Comparison of ENCODE assay signal across 11 mouse cellular contexts in genomic region chr16:90921471-90922159, GRCm38 (mm10). TPM values are rescaled to one million over a fixed set of nuclear protein-coding genes. Genes with fewer than 3 reads are reported as not detected.
DNase-seq lines count a peak whose midpoint lies in the region; ATAC-seq and TF ChIP-seq lines count a peak whose summit lies in the region.
"Had no signal": no experiment of that assay in that cellular context is flagged by ENCODE, and none has a peak within 500 bp of the region (broad histone marks: within the 10 kb centered on the region; RNA-seq: fewer than 3 reads in every experiment).

No protein-coding gene starts in this region.

- no peaks in the 10 kb centered on the region for H3K9me3 ChIP-seq in forebrain, postnatal 0 days (ENCODE audit: low read length)
- H3K9me3 ChIP-seq in hindbrain, embryonic 13.5 days, result no peaks in the 10 kb centered on the region
- H3K9me3 ChIP-seq: embryonic facial prominence, embryonic 13.5 days had no signal

- no peaks in the 10 kb centered on the region for H3K27me3 ChIP-seq in forebrain, postnatal 0 days (ENCODE audit: insufficient read depth, low read length)
- H3K27me3 ChIP-seq in hindbrain, embryonic 13.5 days, result no peaks in the 10 kb centered on the region
- H3K27me3 ChIP-seq: embryonic facial prominence, embryonic 13.5 days had no signal

- H3K4me1 ChIP-seq in forebrain, postnatal 0 days (ENCODE audit: insufficient read depth), result no peaks in the 10 kb centered on the region
- no peaks in the 10 kb centered on the region; the same call in 1 of the 2 replicates for H3K4me1 ChIP-seq in hindbrain, embryonic 13.5 days (replicated peaks)

- peaks cover 11% of the 10 kb centered on the region; the same call in 1 of the 2 replicates for H3K36me3 ChIP-seq in forebrain, postnatal 0 days (ENCODE audit: insufficient read depth)
- H3K36me3 ChIP-seq in hindbrain, embryonic 13.5 days, result peaks cover 27% of the 10 kb centered on the region

- no peak overlapping the region for H3K4me3 ChIP-seq in forebrain, postnatal 0 days (ENCODE audit: low read depth, low read length)
- H3K4me3 ChIP-seq in hindbrain, embryonic 13.5 days, result no peak overlapping the region
- H3K4me3 ChIP-seq: embryonic facial prominence, embryonic 13.5 days; megakaryocyte, embryonic 14.5 days had no signal

- peak; percentile 57 for ATAC-seq in cerebellum, adult (ENCODE audit: insufficient number of reproducible peaks, low FRiP score, low TSS enrichment)
- ATAC-seq in forebrain, postnatal 0 days, result peak; percentile 84
- no peak for ATAC-seq in hindbrain, embryonic 13.5 days (ENCODE audit: low FRiP score)
- ATAC-seq in granulocyte monocyte progenitor cell, adult 5-6 weeks (replicated peaks; ENCODE audit: poor library complexity, severe bottlenecking), result no peak

- peak; percentile 37 for TF ChIP-seq CTCF in forebrain, postnatal 0 days (IDR thresholded peaks at IDR 0.05; ENCODE audit: low read depth)

- 0 out of 2 replicates have a peak overlapping the region, but pooled peaks have one; percentile 35 for H3K27ac ChIP-seq in forebrain, postnatal 0 days (ENCODE audit: low read depth, low read length)
- peak overlapping the region; percentile 3; the same call in 1 of the 2 replicates for H3K27ac ChIP-seq in hindbrain, embryonic 13.5 days
- H3K27ac ChIP-seq: embryonic facial prominence, embryonic 13.5 days; kidney, postnatal 0 days had no signal

- intact Hi-C loops in gastrocnemius, postnatal 14 days (cut with DNase I; ENCODE audit: low total_unique reads), result loop anchor here (10.0 kb wide), 1 partner anchor 97 kb away; the partner anchor contains the start of gene Eva1c

- DNase-seq in gastrocnemius, postnatal 14 days, result peak; percentile 44
- no peak for DNase-seq in gastrocnemius, adult 18-20 months (ENCODE audit: low spot score)
- DNase-seq in forebrain, postnatal 0 days, result peak; percentile 69
- no peak for DNase-seq in thymus, postnatal 10 days (ENCODE audit: low spot score in 2 of 2)
- no peak for DNase-seq in right cerebral cortex, adult 2 months (ENCODE audit: low spot score in 2 of 2)

- H3K4me2 ChIP-seq in forebrain, postnatal 0 days (ENCODE audit: low read depth), result no peak overlapping the region
- no peak overlapping the region for H3K4me2 ChIP-seq in hindbrain, embryonic 13.5 days
- H3K4me2 ChIP-seq: embryonic facial prominence, embryonic 13.5 days had no signal

- no peak overlapping the region for H3K9ac ChIP-seq in forebrain, postnatal 0 days
- no peak overlapping the region for H3K9ac ChIP-seq in hindbrain, embryonic 13.5 days
- H3K9ac ChIP-seq: embryonic facial prominence, embryonic 13.5 days had no signal

- WGBS in forebrain, postnatal 0 days, result 46% methylated on average over 10 of the region's 10 CpGs
- 46% methylated on average over 10 of the region's 10 CpGs for WGBS in hindbrain, embryonic 13.5 days

RNA-seq across cellular contexts. Expression of gene Cfap298, which starts 13.3 kb away (rescaled TPM):
- total RNA-seq in gastrocnemius, postnatal 14 days (2021), result 10 to 100 TPM; 22.4 to 26.8 TPM
- 10 to 100 TPM; 34.0 to 37.1 TPM for total RNA-seq in gastrocnemius, adult 18-20 months (2021)
- 28.0 and 28.6 TPM in 2 replicates for total RNA-seq in forebrain, postnatal 0 days (2014; rRNA removed)
- 73.4 and 79.6 TPM in 2 replicates for polyA plus RNA-seq in forebrain, postnatal 0 days (2015; fragmentation: Nextera tagmentation; extraction: Ambion mirVana)
- polyA plus RNA-seq in hindbrain, embryonic 13.5 days (2015; fragmentation: Nextera tagmentation; extraction: Ambion mirVana), result 47.4 and 57.4 TPM in 2 replicates
- 27.7 and 39.3 TPM in 2 replicates for total RNA-seq in granulocyte monocyte progenitor cell, adult 5-6 weeks (2014; fragmentation: Nextera tagmentation)
- 63.1 and 118 TPM in 2 replicates for total RNA-seq in granulocyte monocyte progenitor cell, adult 5-6 weeks (2017)

Comparison
In these comparisons a context has a peak if more than half of its experiments do, and no peak if none do; other contexts are left out.
1. DNase-seq: peak in gastrocnemius, postnatal 14 days (single experiment) and forebrain, postnatal 0 days (single experiment); none in gastrocnemius, adult 18-20 months (single experiment), thymus, postnatal 10 days (0 of 2) and right cerebral cortex, adult 2 months (0 of 2).
2. ATAC-seq: peak in cerebellum, adult (single experiment) and forebrain, postnatal 0 days (single experiment); none in hindbrain, embryonic 13.5 days (single experiment) and granulocyte monocyte progenitor cell, adult 5-6 weeks (single experiment).